Mouse (Mus musculus) heart, embryonic 12.5 days (tissue): ENCODE results near the gene Fam120b. TPM values are rescaled to one million over a fixed set of nuclear protein-coding genes. Genes with fewer than 3 reads are reported as not detected.

Source experiments
- ATAC-seq: fragments of 200-750 bp; cut with Nextera tagmentation; 2 replicates; pipeline ENCODE4 v1.8.0; 2017; ENCODE audit warnings: moderate TSS enrichment, moderate library complexity; ENCODE audit not compliant: insufficient number of reproducible peaks, low FRiP score
- H3K27ac ChIP-seq: fragments of 300-500 bp; sonication (generic); 2 replicates; pipeline ENCODE4 v1.5.1; 2016; ENCODE audit warnings: mild to moderate bottlenecking, moderate library complexity; ENCODE audit not compliant: poor library complexity, severe bottlenecking
- H3K27me3 ChIP-seq: fragments of 300-500 bp; sonication (generic); replicated peaks from 2 replicates; pipeline ENCODE4 v1.6.1; 2016; ENCODE audit warnings: mild to moderate bottlenecking, moderate library complexity
- H3K36me3 ChIP-seq: fragments of 300-500 bp; sonication (generic); 2 replicates; pipeline ENCODE4 v1.6.1; 2016; ENCODE audit warnings: mild to moderate bottlenecking, moderate library complexity
- H3K4me1 ChIP-seq: fragments of 300-500 bp; sonication (generic); replicated peaks from 2 replicates; pipeline ENCODE4 v1.6.1; 2016; ENCODE audit warnings: mild to moderate bottlenecking
- H3K4me2 ChIP-seq: fragments of 300-500 bp; sonication (generic); 2 replicates; pipeline ENCODE4 v1.6.1; 2016; ENCODE audit warnings: mild to moderate bottlenecking, moderate library complexity
- H3K4me3 ChIP-seq: fragments of 300-500 bp; sonication (generic); 2 replicates; pipeline ENCODE4 v1.5.1; 2016; ENCODE audit warnings: mild to moderate bottlenecking
- H3K9ac ChIP-seq: fragments of 300-500 bp; sonication (generic); 2 replicates; pipeline ENCODE4 v1.6.1; 2016; ENCODE audit warnings: mild to moderate bottlenecking, moderate library complexity
- H3K9me3 ChIP-seq: fragments of 300-500 bp; sonication (generic); replicated peaks from 2 replicates; pipeline ENCODE4 v1.6.1; 2016; ENCODE audit warnings: mild to moderate bottlenecking, moderate library complexity
- WGBS: fragments of 180-500 bp; shearing (Covaris S2); methylation state at CpG from one replicate; pipeline ENCODE4 v1.1.7; 2016; 5-methylcytosine and 5-hydroxymethylcytosine counted together
- polyA plus RNA-seq: library from polyadenylated mRNA; unstranded; fragments of >200 nt; fragmentation: Nextera tagmentation; extraction: Ambion mirVana; gene quantifications from 2 replicates; pipeline ENCODE4 v1.2.1, GENCODE M21; 2016

Fam120b gene
- polyA plus RNA-seq, 1 experiment from 2014 or later, result 17.2 TPM

- Histone ChIP-seq H3K9ac (peak overlapping the region; percentile 54), H3K36me3 (no peaks in the 10 kb centered on the region)
- no peak for ATAC-seq
These were observed 16.1 kb upstream of the Fam120b start for GRCm38 (mm10) chr17:15379741-15380526.

GRCm38 (mm10) chr17:15380641-15381051 is 15.4 kb upstream of the Fam120b start:
- H3K27me3 ChIP-seq, result peaks cover 70% of the 10 kb centered on the region
- no peaks in the 10 kb centered on the region for H3K36me3 ChIP-seq
- peak overlapping the region; percentile 54 for H3K9ac ChIP-seq
- H3K4me3 ChIP-seq, result peak overlapping the region; percentile 51
- H3K4me2 ChIP-seq, result peak overlapping the region; percentile 79
- H3K27ac ChIP-seq, result no peak overlapping the region
- 0 out of 2 replicates have a peak, but pooled peaks have one; percentile 3 for ATAC-seq
- no peaks in the 10 kb centered on the region for H3K9me3 ChIP-seq
- H3K4me1 ChIP-seq, result peaks cover 23% of the 10 kb centered on the region; the same call in 1 of the 2 replicates
- WGBS, result under 1% methylated on average over 27 of the region's 27 CpGs

More at GRCm38 (mm10) chr17:15379741-15380526, 16.1 kb upstream of the Fam120b start:
- WGBS, result 15% methylated on average over 17 of the region's 17 CpGs
- Histone ChIP-seq H3K27me3 (peaks cover 74% of the 10 kb centered on the region), H3K27ac (no peak overlapping the region), H3K4me1 (peaks cover 28% of the 10 kb centered on the region), H3K9me3 (no peaks in the 10 kb centered on the region), H3K4me2 (peak overlapping the region; percentile 79), H3K4me3 (peak overlapping the region; percentile 51)

GRCm38 (mm10) chr17:15381092-15381860 is 14.7 kb upstream of the Fam120b start:
- peak overlapping the region; percentile 54; the same call in 1 of the 2 replicates for H3K9ac ChIP-seq
- H3K27me3 ChIP-seq, result peaks cover 70% of the 10 kb centered on the region

GRCm38 (mm10) chr17:15381869-15382660 is 13.9 kb upstream of the Fam120b start:
- H3K9me3 ChIP-seq, result no peaks in the 10 kb centered on the region
- H3K27ac ChIP-seq, result no peak overlapping the region
- H3K36me3 ChIP-seq, result no peaks in the 10 kb centered on the region
- H3K4me2 ChIP-seq, result no peak overlapping the region
- H3K27me3 ChIP-seq, result peaks cover 63% of the 10 kb centered on the region
- no peak overlapping the region for H3K9ac ChIP-seq
- WGBS, result 40% methylated on average over 7 of the region's 7 CpGs
- peaks cover 17% of the 10 kb centered on the region; the same call in 1 of the 2 replicates for H3K4me1 ChIP-seq
- no peak overlapping the region for H3K4me3 ChIP-seq
- no peak for ATAC-seq

More at GRCm38 (mm10) chr17:15381092-15381860, 14.7 kb upstream of the Fam120b start:
- 0 out of 2 replicates have a peak, but pooled peaks have one; percentile 3 for ATAC-seq
- no peaks in the 10 kb centered on the region for H3K36me3 ChIP-seq
- H3K27ac ChIP-seq, result no peak overlapping the region
- peaks cover 23% of the 10 kb centered on the region; the same call in 1 of the 2 replicates for H3K4me1 ChIP-seq
- peak overlapping the region; percentile 51 for H3K4me3 ChIP-seq
- no peaks in the 10 kb centered on the region for H3K9me3 ChIP-seq
- H3K4me2 ChIP-seq, result peak overlapping the region; percentile 79
- 9% methylated on average over 22 of the region's 22 CpGs for WGBS

- Histone ChIP-seq H3K27me3 (peaks cover 54% of the 10 kb centered on the region), H3K4me2 (no peak overlapping the region), H3K4me1 (peaks cover 11% of the 10 kb centered on the region; the same call in 1 of the 2 replicates), H3K9ac (no peak overlapping the region), H3K36me3 (no peaks in the 10 kb centered on the region), H3K4me3 (no peak overlapping the region), H3K27ac (no peak overlapping the region), H3K9me3 (no peaks in the 10 kb centered on the region)
- WGBS, result 89% methylated on average over 5 of the region's 5 CpGs
- no peak for ATAC-seq
These were observed 12.6 kb upstream of the Fam120b start for GRCm38 (mm10) chr17:15383360-15383759.

GRCm38 (mm10) chr17:15388892-15389291 is 7.1 kb upstream of the Fam120b start:
- ATAC-seq, result no peak
- no peaks in the 10 kb centered on the region for H3K4me1 ChIP-seq
- 64% methylated on average over 4 of the region's 4 CpGs for WGBS
- no peaks in the 10 kb centered on the region for H3K9me3 ChIP-seq
- no peak overlapping the region for H3K9ac ChIP-seq
- H3K27ac ChIP-seq, result no peak overlapping the region
- no peak overlapping the region for H3K4me2 ChIP-seq
- H3K27me3 ChIP-seq, result peaks cover 11% of the 10 kb centered on the region
- H3K36me3 ChIP-seq, result no peaks in the 10 kb centered on the region
- no peak overlapping the region for H3K4me3 ChIP-seq

- Histone ChIP-seq H3K36me3 (no peaks in the 10 kb centered on the region), H3K27me3 (peaks cover 12% of the 10 kb centered on the region), H3K4me3 (no peak overlapping the region), H3K4me1 (no peaks in the 10 kb centered on the region), H3K9me3 (no peaks in the 10 kb centered on the region), H3K9ac (no peak overlapping the region), H3K4me2 (no peak overlapping the region), H3K27ac (no peak overlapping the region)
- 68% methylated on average over 8 of the region's 8 CpGs for WGBS
- ATAC-seq, result no peak
These were observed 6.6 kb upstream of the Fam120b start for GRCm38 (mm10) chr17:15389356-15389755.

- WGBS, result 93% methylated on average over 17 of the region's 17 CpGs
These were observed 5.7 kb downstream of the Fam120b start for GRCm38 (mm10) chr17:15401716-15402115.

GRCm38 (mm10) chr17:15406576-15406975 is 10.6 kb downstream of the Fam120b start:
- H3K4me3 ChIP-seq, result no peak overlapping the region
- no peaks in the 10 kb centered on the region for H3K9me3 ChIP-seq
- no peaks in the 10 kb centered on the region for H3K4me1 ChIP-seq
- peaks cover 92% of the 10 kb centered on the region for H3K36me3 ChIP-seq
- no peak overlapping the region for H3K4me2 ChIP-seq
- 85% methylated on average over 2 of the region's 2 CpGs for WGBS
- H3K9ac ChIP-seq, result no peak overlapping the region
- no peaks in the 10 kb centered on the region for H3K27me3 ChIP-seq
- no peak overlapping the region for H3K27ac ChIP-seq
- ATAC-seq, result no peak

More at GRCm38 (mm10) chr17:15401716-15402115, 5.7 kb downstream of the Fam120b start:
- Histone ChIP-seq H3K9me3 (no peaks in the 10 kb centered on the region), H3K27me3 (no peaks in the 10 kb centered on the region), H3K4me2 (no peak overlapping the region), H3K9ac (no peak overlapping the region), H3K36me3 (peaks cover 47% of the 10 kb centered on the region), H3K4me3 (no peak overlapping the region), H3K27ac (no peak overlapping the region), H3K4me1 (peaks cover 5% of the 10 kb centered on the region)
- ATAC-seq, result no peak

- no peak overlapping the region for H3K4me3 ChIP-seq
- H3K4me1 ChIP-seq, result no peaks in the 10 kb centered on the region
- no peak for ATAC-seq
- H3K9me3 ChIP-seq, result no peaks in the 10 kb centered on the region
- H3K9ac ChIP-seq, result no peak overlapping the region
- H3K4me2 ChIP-seq, result no peak overlapping the region
- peaks cover 84% of the 10 kb centered on the region for H3K36me3 ChIP-seq
- H3K27me3 ChIP-seq, result no peaks in the 10 kb centered on the region
- 79% methylated on average over 10 of the region's 10 CpGs for WGBS
- no peak overlapping the region for H3K27ac ChIP-seq
These were observed 13.3 kb downstream of the Fam120b start for GRCm38 (mm10) chr17:15409261-15409660.
